ENCODE assay signal across 18 mouse cellular contexts in genomic region chr17:62178612-62179210, GRCm38 (mm10).
"Had no signal": no experiment of that assay in that cellular context is flagged by ENCODE, and none has a peak within 500 bp of the region (broad histone marks: within the 10 kb centered on the region; RNA-seq: fewer than 3 reads in every experiment).

No protein-coding gene starts in this region.

- H3K4me2 ChIP-seq: liver, embryonic 11.5 days; liver, embryonic 13.5 days; liver, embryonic 15.5 days; lung, embryonic 15.5 days; neural tube, embryonic 12.5 days; stomach, embryonic 15.5 days had no signal

- H3K9me3 ChIP-seq: liver, embryonic 13.5 days; liver, embryonic 15.5 days; lung, embryonic 15.5 days; neural tube, embryonic 12.5 days; stomach, embryonic 15.5 days had no signal

- H3K4me3 ChIP-seq: liver, embryonic 13.5 days; liver, embryonic 15.5 days; lung, embryonic 15.5 days; megakaryocyte, embryonic 14.5 days; neural tube, embryonic 12.5 days; stomach, embryonic 15.5 days had no signal

- H3K27me3 ChIP-seq: liver, embryonic 13.5 days; liver, embryonic 15.5 days; lung, embryonic 15.5 days; megakaryocyte, embryonic 14.5 days; neural tube, embryonic 12.5 days; stomach, embryonic 15.5 days had no signal

- H3K27ac ChIP-seq: liver, embryonic 13.5 days; liver, embryonic 15.5 days; lung, embryonic 15.5 days; macrophage; neural tube, embryonic 12.5 days; stomach, embryonic 15.5 days; stomach, postnatal 0 days had no signal

- DNase-seq: liver, embryonic 13.5 days; liver, postnatal 0 days; lung, adult 2 months; lung, postnatal 14 days; lung, postnatal 36 days; right cerebral cortex, postnatal 14 days; thymus, adult 2 months; thymus, postnatal 25 days; thymus, postnatal 4 days had no signal

- H3K9ac ChIP-seq: liver, embryonic 13.5 days; liver, embryonic 15.5 days; liver, postnatal 0 days; lung, embryonic 15.5 days; neural tube, embryonic 12.5 days; stomach, embryonic 15.5 days had no signal

- ATAC-seq: liver, postnatal 0 days; lung, postnatal 0 days had no signal

- H3K36me3 ChIP-seq: liver, embryonic 13.5 days; liver, embryonic 15.5 days; lung, embryonic 15.5 days; neural tube, embryonic 12.5 days; stomach, embryonic 15.5 days had no signal

- H3K4me1 ChIP-seq: liver, embryonic 13.5 days; liver, embryonic 15.5 days; lung, embryonic 15.5 days; megakaryocyte, embryonic 14.5 days; neural tube, embryonic 12.5 days; stomach, embryonic 15.5 days had no signal
